Mouse (Mus musculus) neural tube, embryonic 14.5 days (tissue): ENCODE data around the gene Gm572. TPM values are rescaled to one million over a fixed set of nuclear protein-coding genes. Genes with fewer than 3 reads are reported as not detected.

ENCODE experiments used
- ATAC-seq: fragments of 200-750 bp; cut with Nextera tagmentation; 2 replicates; pipeline ENCODE4 v1.8.0; 2017; ENCODE audit warnings: low read depth, mild to moderate bottlenecking, moderate TSS enrichment, moderate library complexity
- H3K27ac ChIP-seq: fragments of 300-500 bp; sonication (generic); 2 replicates; pipeline ENCODE4 v1.5.1; 2014; ENCODE audit warnings: low read depth, mild to moderate bottlenecking, control low read depth, low read length, moderate library complexity, mixed read lengths
- H3K27me3 ChIP-seq: fragments of 300-500 bp; sonication (generic); 2 replicates; pipeline ENCODE4 v1.6.1; 2014; ENCODE audit warnings: low read length; ENCODE audit not compliant: control insufficient read depth, insufficient read depth
- H3K36me3 ChIP-seq: fragments of 300-500 bp; sonication (generic); 2 replicates; pipeline ENCODE4 v1.6.1; 2014; ENCODE audit warnings: low read length, mixed read lengths; ENCODE audit not compliant: control insufficient read depth, insufficient read depth
- H3K4me1 ChIP-seq: fragments of 300-500 bp; sonication (generic); 2 replicates; pipeline ENCODE4 v1.6.1; 2014; ENCODE audit warnings: low read length; ENCODE audit not compliant: control insufficient read depth, insufficient read depth
- H3K4me2 ChIP-seq: fragments of 300-500 bp; sonication (generic); 2 replicates; pipeline ENCODE4 v1.6.1; 2014; ENCODE audit warnings: mild to moderate bottlenecking, low read depth, low read length, control low read depth
- H3K4me3 ChIP-seq: fragments of 300-500 bp; sonication (generic); 2 replicates; pipeline ENCODE4 v1.5.1; 2014; ENCODE audit warnings: low read depth, low read length, control low read depth, mixed read lengths
- H3K9ac ChIP-seq: fragments of 300-500 bp; sonication (generic); replicated peaks from 2 replicates; pipeline ENCODE4 v1.6.1; 2014; ENCODE audit warnings: low read depth, mild to moderate bottlenecking, control low read depth, low read length, mixed read lengths
- H3K9me3 ChIP-seq: fragments of 300-500 bp; sonication (generic); 2 replicates; pipeline ENCODE4 v1.6.1; 2016; ENCODE audit warnings: low read length; ENCODE audit not compliant: control insufficient read depth
- WGBS: fragments of 180-500 bp; shearing (Covaris S2); extraction: QIAGEN DNeasy Blood & Tissue Kit; methylation state at CpG from one replicate; pipeline ENCODE4 v1.1.7; 2014; 5-methylcytosine and 5-hydroxymethylcytosine counted together
- polyA plus RNA-seq: library from polyadenylated mRNA; unstranded; fragments of >200 nt; fragmentation: Nextera tagmentation; extraction: Ambion mirVana; gene quantifications from 2 replicates; pipeline ENCODE4 v1.2.1, GENCODE M21; 2014

Gene Gm572
- polyA plus RNA-seq, 1 experiment from 2014 or later, result not detected

DNA sequence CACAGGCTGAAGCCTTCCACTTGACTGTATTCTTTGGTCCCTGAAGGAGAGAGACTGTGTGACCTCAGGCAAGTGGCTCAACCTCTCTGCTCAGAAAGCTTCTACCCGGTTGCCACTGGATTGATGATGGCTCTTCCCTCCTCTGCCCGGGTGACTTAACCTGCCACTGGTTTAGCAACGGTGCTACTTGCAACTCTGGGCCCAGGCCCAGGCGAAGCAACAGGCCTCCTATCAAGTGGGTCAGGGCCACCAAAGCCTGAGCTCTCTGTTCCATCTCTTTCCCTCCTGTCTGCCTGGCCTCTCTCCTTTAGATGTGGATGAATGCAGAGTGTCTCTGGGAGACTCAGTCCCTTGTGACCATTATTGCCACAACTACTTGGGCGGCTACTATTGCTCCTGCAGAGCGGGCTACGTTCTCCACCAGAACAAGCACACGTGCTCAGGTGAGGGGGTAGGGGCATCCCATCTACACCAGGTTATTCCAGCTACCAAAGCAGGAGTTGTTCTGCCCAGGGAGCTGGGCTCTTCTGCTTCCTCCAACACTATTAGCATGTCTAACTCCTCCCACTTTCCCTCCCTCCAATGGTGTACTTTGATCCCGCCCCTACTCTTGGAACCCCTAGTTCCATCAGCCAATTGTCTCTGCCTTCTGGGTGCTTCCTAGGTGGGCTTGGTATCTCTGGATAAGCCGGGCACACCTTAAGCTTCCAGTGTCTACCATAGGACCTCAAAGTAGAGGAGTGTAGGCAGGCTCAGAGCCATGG, 39.6 kb upstream of the Gm572 start:
- Histone ChIP-seq H3K9ac (no peak overlapping the region), H3K27me3 (no peaks in the 10 kb centered on the region), H3K4me3 (no peak overlapping the region), H3K4me1 (no peaks in the 10 kb centered on the region), H3K36me3 (no peaks in the 10 kb centered on the region), H3K27ac (no peak overlapping the region), H3K9me3 (no peaks in the 10 kb centered on the region), H3K4me2 (no peak overlapping the region)
- ATAC-seq, result no peak
- WGBS, result 75% methylated on average over 10 of the region's 10 CpGs

GRCm38 (mm10) chr4:148604141-148604540, 39.0 kb upstream of the Gm572 start:
- Histone ChIP-seq H3K27ac (no peak overlapping the region), H3K4me2 (no peak overlapping the region), H3K4me3 (no peak overlapping the region), H3K36me3 (0 out of 2 replicates have a peak, but pooled peaks cover 4% of the 10 kb centered on the region), H3K4me1 (no peaks in the 10 kb centered on the region), H3K9ac (no peak overlapping the region), H3K27me3 (no peaks in the 10 kb centered on the region), H3K9me3 (no peaks in the 10 kb centered on the region)
- 81% methylated on average over 7 of the region's 7 CpGs for WGBS
- no peak for ATAC-seq

GRCm38 (mm10) chr4:148604541-148605165, 38.5 kb upstream of the Gm572 start:
- H3K27me3 ChIP-seq, result no peaks in the 10 kb centered on the region
- H3K9me3 ChIP-seq, result no peaks in the 10 kb centered on the region
- no peak overlapping the region for H3K27ac ChIP-seq
- H3K4me1 ChIP-seq, result no peaks in the 10 kb centered on the region
- 0 out of 2 replicates have a peak, but pooled peaks cover 6% of the 10 kb centered on the region for H3K36me3 ChIP-seq
- 99% methylated on average over 3 of the region's 3 CpGs for WGBS
- H3K4me3 ChIP-seq, result no peak overlapping the region
- H3K9ac ChIP-seq, result no peak overlapping the region
- no peak overlapping the region for H3K4me2 ChIP-seq
- ATAC-seq, result peak; percentile 24; the same call in 1 of the 2 replicates

DNA sequence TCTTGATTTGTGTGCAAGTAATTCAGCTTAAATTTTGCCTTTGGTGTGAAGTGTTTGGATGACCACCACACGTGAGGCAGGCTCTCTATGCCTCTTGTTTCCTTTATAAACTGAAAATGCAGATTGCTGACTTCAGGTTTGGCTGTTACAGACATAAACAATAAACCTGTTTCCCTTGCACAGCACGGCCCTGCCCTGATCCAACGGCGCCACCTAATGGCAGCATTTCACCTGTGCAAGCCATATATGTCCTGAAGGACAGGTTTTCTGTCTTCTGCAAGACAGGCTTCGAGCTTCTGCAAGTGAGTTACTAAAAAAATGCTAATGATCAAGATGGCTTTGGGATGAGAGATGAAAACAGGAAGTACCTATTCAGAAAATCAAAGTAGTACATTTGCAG, 35.4 kb upstream of the Gm572 start:
- 0 out of 2 replicates have a peak, but pooled peaks cover 6% of the 10 kb centered on the region for H3K36me3 ChIP-seq
- H3K4me3 ChIP-seq, result no peak overlapping the region
- no peak overlapping the region for H3K9ac ChIP-seq
- no peaks in the 10 kb centered on the region for H3K4me1 ChIP-seq
- WGBS, result 21% methylated on average over 5 of the region's 5 CpGs
- no peak overlapping the region for H3K4me2 ChIP-seq
- no peaks in the 10 kb centered on the region for H3K27me3 ChIP-seq
- no peak for ATAC-seq
- no peak overlapping the region for H3K27ac ChIP-seq
- H3K9me3 ChIP-seq, result no peaks in the 10 kb centered on the region

- Histone ChIP-seq H3K9me3 (no peaks in the 10 kb centered on the region), H3K27ac (no peak overlapping the region), H3K27me3 (no peaks in the 10 kb centered on the region), H3K4me1 (peaks cover 7% of the 10 kb centered on the region; the same call in 1 of the 2 replicates), H3K36me3 (peaks cover 11% of the 10 kb centered on the region), H3K4me3 (no peak overlapping the region), H3K9ac (no peak overlapping the region), H3K4me2 (no peak overlapping the region)
- 89% methylated on average over 5 of the region's 5 CpGs for WGBS
- ATAC-seq, result no peak
Observed at GRCm38 (mm10) chr4:148609805-148610204, 33.3 kb upstream of the Gm572 start.

DNA sequence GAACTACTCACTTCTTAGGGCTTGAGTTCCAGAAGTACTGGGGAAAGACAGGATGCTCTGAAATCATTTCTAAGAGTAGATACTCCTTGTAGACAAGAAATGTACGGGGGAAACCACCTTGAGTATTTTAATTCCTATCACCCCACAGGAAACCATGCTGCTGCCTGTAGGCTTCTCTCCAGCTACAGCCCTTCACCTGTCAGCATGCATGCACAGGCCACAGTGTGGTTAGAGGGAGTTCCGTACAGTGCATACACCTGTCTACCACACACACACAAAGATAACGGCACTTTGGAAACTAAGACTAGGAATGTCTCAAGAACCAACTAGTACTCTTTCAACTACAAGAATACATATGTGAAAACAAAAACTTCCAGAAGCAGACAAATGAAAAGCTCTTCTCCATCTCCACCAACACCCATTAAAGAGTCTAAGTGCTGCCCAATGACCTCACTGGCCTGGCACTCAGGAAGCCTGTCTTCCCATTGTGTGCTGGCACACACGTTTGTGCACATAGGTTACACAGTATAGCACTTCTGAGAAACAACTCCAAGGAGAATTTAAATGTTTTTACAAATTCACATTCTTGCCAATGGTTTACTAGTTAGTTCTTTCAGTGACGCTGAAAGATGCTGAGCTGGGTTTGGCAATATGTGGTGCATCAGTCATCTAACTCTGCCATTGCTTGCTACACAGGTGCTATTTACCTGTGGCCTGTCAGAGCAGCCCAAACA, 32.3 kb upstream of the Gm572 start:
- ATAC-seq, result no peak
- peaks cover 16% of the 10 kb centered on the region for H3K36me3 ChIP-seq
- peaks cover 7% of the 10 kb centered on the region; the same call in 1 of the 2 replicates for H3K4me1 ChIP-seq
- H3K4me2 ChIP-seq, result no peak overlapping the region
- H3K4me3 ChIP-seq, result no peak overlapping the region
- WGBS, result 73% methylated on average over 5 of the region's 5 CpGs
- no peak overlapping the region for H3K27ac ChIP-seq
- no peak overlapping the region for H3K9ac ChIP-seq
- H3K9me3 ChIP-seq, result no peaks in the 10 kb centered on the region
- H3K27me3 ChIP-seq, result no peaks in the 10 kb centered on the region

GRCm38 (mm10) chr4:148612557-148612956, 30.6 kb upstream of the Gm572 start:
- Histone ChIP-seq H3K4me2 (no peak overlapping the region), H3K4me3 (no peak overlapping the region), H3K9ac (no peak overlapping the region), H3K9me3 (no peaks in the 10 kb centered on the region), H3K36me3 (peaks cover 16% of the 10 kb centered on the region), H3K27me3 (no peaks in the 10 kb centered on the region), H3K27ac (peak overlapping the region; percentile 22; the same call in 1 of the 2 replicates), H3K4me1 (peaks cover 7% of the 10 kb centered on the region; the same call in 1 of the 2 replicates)
- no peak for ATAC-seq
- 23% methylated on average over 4 of the region's 4 CpGs for whole genome bisulfite sequencing

DNA sequence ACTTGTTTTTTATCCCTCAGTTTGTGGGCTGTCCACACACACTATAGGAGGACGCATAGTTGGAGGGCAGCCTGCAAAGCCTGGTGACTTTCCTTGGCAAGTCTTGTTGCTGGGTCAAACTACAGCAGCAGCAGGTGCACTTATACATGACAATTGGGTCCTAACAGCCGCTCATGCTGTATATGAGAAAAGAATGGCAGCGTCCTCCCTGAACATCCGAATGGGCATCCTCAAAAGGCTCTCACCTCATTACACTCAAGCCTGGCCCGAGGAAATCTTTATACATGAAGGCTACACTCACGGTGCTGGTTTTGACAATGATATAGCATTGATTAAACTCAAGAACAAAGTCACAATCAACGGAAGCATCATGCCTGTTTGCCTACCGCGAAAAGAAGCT, 29.4 kb upstream of the Gm572 start:
- no peak overlapping the region for H3K4me3 ChIP-seq
- no peak overlapping the region for H3K9ac ChIP-seq
- H3K27me3 ChIP-seq, result no peaks in the 10 kb centered on the region
- ATAC-seq, result 0 out of 2 replicates have a peak, but pooled peaks have one; percentile 21
- H3K4me2 ChIP-seq, result no peak overlapping the region
- H3K9me3 ChIP-seq, result no peaks in the 10 kb centered on the region
- no peak overlapping the region for H3K27ac ChIP-seq
- 39% methylated on average over 9 of the region's 9 CpGs for WGBS
- peaks cover 24% of the 10 kb centered on the region for H3K36me3 ChIP-seq
- peaks cover 7% of the 10 kb centered on the region; the same call in 1 of the 2 replicates for H3K4me1 ChIP-seq
